Mouse (Mus musculus) embryo, embryonic 9.5 days (tissue): ENCODE data around the gene Slc29a1.
A peak's percentile ranks its signal among the peaks of the same experiment; 100 is the strongest.

ENCODE experiments used
- DNase-seq: peaks from one replicate; pipeline ENCODE4 v3.0.0-alpha.2; 2017; ENCODE audit errors: extremely low spot score

The Slc29a1 gene

DNA sequence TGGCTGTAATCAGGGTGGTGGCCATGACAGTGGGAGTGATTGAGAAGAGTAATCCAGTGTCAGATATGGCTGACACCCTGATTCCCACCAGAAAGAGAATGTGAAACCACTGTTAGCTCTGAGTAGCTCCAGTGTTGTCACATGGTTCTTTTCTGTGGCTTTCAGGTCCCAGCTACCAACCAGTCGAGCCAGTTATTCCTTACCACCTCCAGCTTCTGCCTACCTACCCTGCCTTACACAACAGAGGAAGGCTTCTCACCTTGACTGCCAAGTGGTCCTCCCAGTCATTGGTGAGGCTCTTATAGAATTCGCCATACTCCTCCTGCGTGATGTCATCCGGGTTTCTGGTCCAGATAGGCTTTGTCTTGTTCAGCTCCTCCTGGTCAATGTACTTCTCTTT is 29.4 kb downstream of the Slc29a1 start:
- DNase-seq: no peak

DNA sequence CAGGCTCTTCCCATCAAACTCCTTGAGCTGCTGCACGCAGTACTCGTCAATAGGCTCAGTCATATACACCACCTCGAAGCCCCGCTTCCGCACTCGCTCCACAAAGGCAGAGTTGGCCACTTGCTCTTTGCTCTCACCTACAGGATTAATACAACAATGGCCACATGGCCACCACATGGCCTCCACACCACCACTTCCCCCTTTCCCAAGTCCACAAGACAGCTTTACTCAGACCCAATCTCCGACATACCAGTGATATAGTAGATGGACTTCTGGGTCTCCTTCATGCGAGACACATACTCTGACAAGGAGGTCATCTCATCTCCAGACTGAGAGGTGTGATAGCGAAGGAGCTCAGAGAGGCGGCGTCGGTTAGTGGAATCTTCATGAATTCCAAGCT is 30.4 kb downstream of the Slc29a1 start:
- DNase-seq: peak; percentile 2

DNA sequence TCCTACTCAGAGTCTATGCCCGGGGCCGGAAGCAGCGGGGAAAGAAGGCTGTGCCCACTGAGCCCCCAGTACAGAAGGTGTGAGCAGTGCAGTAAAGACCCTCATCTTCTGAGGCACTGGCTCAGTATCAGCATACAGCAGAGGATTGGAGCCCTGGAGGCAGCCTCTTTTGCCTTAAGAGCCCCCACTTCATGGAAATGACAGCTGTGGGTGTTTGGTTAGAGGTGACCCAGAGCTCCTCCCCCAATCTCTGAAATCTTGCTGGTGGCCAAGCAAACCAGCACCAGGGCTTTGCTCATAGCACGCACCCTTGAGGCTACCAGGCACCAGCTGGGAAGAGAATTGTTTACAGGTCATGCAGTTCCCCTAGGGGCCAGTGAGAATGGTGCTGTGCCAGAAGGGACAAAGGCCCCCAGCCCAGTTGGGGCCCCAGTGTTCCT is 32.2 kb downstream of the Slc29a1 start:
- peak; percentile 67 for DNase-seq

DNA sequence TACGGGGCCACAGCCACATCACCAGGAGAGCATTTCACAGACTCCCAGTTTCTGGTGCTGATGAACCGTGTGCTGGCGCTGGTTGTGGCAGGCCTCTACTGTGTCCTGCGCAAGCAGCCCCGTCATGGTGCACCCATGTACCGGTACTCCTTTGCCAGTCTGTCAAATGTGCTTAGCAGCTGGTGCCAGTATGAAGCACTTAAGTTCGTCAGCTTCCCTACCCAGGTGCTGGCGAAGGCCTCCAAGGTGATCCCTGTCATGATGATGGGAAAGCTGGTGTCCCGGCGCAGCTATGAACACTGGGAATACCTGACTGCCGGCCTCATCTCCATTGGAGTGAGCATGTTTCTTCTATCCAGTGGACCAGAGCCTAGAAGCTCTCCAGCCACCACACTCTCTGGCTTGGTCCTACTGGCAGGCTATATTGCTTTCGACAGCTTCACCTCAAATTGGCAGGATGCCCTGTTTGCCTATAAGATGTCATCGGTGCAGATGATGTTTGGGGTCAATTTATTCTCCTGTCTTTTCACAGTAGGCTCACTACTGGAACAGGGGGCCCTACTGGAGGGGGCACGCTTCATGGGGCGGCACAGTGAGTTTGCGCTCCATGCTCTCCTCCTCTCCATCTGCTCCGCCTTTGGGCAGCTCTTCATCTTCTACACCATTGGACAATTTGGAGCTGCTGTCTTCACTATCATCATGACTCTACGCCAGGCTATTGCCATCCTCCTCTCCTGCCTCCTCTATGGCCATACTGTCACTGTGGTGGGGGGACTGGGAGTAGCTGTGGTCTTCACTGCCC is 32.8 kb downstream of the Slc29a1 start:
- peak; percentile 45 for DNase-seq

DNA sequence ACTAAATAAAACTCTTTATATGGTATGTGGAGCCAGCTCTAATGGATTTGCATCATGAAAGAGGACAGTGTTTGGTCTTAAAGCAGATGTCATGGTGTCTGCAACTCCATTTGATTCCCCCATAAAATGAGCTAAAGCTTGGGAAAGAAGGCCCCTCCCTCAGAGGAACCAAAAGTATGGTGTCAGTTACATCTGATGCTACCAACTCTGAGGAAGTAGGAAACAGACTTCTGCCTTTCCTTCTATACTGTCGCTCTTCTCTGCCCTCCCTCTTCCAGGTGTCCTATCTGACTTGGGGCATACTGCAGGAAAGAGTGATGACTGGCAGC is 33.4 kb downstream of the Slc29a1 start:
- no peak for DNase-seq

DNA sequence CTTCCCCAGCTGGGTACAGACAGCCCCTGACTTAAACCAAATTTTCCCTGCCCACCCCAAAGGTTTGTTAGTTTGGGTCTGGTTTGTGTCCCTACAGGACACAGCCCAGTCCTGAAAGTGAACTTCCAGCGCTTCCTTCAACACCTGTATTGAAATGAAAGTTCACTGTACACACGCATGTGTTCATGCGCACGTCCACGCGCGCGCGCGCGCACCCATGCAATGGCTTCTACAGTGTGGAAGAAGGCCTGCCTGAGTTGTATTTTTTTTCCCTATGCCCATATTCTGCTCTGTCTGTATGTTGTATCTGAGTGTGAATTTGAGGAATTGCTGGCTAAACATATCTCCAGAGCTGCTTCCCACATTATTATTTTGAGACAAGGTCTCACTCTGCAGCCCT is 34.3 kb downstream of the Slc29a1 start:
- DNase-seq: no peak

DNA sequence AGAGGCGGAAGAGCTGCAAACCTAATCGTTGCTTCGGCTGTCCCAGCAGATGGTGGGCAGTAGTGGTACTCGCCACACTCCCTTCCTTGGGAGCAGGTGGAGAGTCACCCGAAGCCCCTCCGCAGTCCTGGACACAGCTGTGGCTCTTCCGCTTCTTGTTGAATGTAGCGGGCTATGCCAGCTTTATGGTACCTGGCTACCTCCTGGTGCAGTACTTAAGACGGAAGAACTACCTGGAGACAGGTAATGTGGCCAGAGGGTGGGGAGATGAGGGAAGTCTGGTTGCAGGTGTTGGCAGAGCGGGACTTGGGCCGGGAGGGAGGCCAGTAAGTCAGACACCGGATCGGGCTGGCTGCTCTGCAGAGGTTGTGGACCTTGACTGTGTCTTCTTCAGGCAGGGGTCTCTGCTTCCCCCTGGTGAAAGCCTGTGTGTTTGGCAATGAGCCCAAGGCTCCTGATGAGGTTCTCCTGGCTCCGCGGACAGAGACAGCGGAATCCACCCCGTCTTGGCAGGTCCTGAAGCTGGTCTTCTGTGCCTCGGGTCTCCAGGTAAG is 34.8 kb downstream of the Slc29a1 start:
- DNase-seq: no peak

DNA sequence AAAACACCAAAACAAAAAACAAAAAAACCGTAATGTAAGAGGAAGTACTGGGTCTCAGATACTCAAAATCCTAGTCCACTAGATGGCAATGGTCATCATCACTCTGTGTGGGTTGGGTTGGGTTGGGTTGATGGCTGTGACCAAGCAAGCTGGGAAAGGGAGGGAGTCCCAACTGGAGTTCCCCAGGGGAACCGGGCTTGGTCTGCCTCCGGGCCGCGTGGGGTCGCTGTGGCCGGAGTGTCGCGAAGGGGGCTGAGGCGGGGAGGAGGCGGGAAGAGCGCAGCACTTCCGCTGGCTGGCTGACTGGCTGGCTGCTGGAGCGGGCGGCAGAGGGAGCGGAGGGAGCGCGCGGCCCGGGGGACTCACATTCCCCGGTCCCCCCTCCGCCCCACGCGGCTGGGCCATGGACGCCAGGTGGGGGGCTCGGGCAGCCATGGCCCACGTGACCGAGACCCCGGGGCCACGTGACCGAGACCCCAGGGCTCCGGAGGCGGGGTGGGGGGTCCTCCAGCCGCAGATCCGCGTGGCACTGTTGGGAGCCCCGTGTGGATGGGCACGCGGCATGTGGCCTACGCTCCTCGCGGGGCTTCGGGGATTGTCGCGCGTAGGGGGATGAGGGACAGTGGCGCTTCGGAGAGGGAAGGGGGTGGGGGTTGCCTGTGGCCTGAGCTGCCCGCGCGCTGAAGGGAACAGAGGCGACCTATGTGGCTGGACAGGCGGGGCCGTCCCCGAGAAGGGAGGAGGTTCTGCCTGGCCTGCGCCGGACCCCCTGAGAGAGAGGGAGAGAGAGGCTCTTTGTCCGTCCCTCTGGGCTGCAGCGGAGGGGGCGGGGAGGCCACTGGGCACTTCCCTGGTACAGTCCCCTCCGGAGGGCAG is 35.5 kb downstream of the Slc29a1 start, which contains the start of gene Slc35b2:
Gene Slc35b2 (plus strand): TSS at position 220 of the 876 bp plus-strand sequence.
- DNase-seq: peak; percentile 94

DNA sequence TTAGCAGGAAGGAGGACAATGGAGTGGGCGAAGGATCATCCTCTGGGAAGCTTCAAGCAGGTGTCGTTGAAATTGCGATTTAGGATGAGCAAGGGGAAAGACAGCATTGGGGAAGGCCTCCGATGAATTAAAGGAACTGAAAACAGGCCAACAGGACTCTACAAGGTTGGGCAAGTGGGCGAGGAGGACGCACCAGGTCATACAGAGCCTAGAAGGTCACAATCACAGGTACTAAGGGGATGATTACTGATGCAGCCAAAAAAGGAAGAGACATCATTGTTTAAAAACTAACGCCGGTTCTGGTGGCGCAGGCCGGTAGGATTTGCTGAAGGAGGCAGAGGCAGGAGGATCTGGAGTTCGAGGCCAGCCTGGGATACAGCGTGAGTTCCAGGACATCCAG is 36.2 kb downstream of the Slc29a1 start:
- no peak for DNase-seq

DNA sequence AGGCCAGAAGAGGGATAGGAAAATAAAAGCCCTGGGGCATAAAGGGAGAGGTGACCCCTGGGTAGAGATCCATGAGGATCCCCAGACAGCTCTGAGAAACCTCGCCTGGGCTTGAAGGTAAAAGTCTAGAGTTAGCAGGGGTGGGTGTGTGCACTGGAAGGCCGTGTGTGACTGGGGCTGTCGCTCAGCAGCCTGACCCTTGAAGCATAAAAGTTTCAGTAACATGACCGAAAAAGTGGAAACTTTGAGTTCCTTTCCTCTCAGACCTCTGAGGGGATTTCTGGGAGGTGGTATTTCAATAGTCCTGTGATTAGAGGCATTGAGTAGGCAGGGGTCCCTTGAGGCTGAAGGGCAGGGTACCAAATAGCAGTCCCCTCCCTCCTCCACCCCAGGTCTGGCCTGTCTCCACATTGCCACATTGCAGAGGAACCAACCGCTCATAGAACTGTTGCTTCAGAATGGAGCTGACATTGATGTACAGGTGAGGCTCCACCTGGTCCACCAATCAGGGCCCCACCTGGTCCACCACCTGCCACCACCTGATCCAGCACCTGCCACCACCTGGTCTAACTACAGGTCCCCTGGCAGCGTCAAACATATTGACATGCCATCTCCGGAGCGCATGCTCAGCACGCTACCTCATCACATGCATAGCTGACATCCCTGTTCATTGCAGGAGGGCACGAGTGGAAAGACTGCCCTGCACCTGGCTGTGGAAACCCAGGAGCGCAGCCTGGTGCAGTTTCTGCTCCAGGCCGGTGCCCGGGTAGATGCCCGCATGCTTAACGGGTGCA is 39.5 kb downstream of the Slc29a1 start:
- DNase-seq: no peak

DNA sequence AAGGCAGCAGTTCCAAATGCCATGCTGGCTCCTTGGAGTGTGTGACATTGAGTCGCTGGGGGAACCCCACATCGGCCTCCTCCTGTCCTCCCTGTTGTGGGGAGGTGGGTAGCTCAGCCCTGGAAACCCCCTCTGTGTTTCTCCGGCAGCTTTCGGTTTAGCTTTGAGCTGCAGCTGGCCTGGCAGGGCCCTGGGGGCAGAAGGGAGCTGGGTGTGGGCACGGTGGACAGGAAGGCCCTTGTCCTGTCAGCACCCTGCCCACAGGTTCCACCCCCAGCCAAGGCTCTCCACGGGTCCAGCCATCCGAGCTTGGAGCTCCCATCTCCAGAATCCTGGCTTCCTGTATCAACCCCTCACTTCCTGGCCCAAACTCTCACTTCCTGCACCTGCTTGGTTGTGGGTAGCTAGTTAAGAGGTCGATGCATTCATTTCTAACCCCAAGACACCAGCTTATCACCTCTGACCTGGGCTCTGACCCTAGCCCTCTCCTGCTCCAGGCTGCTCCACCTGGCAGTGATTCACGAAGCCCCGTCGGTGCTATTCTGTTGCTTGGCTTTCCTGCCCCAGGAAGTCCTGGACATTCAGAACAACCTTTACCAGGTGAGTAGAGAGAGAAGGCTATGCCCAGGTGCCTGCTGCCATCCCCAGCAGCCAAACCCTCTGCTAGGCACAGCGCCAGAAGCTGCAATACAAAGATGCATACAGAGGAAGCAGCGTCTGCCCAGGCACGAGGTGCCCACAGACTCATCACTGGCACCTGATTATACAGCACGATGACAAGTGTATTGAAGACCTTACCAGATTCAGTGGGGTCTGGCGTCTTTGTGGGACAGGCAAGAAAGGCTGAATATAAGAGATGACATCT is 41.2 kb downstream of the Slc29a1 start:
- DNase-seq: no peak

DNA sequence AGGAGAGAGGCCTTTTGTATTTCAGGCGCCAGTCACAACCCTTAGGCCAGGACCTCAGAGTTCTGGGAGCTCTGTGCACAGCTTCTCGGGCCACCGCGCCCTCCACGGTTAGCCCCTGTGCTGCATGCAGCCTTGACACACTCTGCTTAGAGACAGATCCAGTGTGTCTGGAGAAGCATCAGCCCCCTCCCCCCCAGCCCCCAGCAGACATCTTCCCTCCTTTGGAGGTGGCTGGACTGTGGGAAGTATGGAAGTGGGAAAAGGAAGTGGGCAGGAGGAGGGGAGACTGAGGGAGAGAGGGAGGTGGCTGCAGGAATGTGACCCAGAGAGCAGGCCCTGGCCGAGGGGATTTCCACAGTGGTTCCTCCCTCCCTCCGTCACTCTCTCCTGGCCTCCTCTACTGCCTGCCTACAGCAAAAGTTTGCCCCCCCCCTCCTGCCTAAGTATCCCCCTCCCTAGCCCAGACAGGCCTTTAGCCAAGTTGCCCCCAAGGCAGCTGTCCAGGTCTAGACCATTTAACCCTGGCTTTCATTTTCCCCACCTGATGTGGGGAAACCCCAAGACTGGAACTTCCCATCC is 42.1 kb downstream of the Slc29a1 start:
- DNase-seq: no peak

DNA sequence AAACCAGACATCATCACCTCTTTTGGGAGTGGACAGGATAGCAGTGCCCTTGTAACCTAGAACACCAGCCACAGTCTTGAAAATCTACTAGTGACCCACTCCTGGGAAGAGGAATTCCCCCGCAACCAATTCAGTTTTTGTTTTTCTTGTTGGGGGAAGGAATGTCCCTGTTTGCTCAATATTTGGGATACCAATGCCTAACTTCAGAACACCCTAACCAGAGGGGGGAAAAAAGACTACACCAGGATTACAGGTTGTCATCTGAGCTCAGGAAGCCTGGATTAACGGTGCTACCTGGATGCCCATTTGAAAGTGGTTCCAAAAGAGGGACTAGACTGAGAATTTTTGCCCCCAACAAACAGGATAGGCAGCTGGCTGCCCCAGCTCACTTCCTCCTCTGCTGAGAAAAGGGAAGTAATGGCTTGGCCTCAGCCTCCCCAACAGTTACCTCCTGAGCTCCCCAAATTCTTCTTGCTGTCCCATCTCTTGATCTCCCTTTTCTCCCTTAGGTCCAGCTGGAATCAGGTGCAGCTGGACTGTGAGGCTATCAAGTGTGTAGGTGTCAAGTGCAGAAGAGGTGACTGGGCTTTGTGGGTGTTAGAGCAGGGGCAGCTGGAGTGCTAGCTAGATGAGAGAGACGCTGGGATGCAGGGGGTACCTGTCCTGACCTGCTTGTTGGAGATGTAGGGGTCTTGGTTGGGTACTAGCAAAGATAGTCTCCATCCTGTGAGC is 42.7 kb downstream of the Slc29a1 start:
- no peak for DNase-seq

DNA sequence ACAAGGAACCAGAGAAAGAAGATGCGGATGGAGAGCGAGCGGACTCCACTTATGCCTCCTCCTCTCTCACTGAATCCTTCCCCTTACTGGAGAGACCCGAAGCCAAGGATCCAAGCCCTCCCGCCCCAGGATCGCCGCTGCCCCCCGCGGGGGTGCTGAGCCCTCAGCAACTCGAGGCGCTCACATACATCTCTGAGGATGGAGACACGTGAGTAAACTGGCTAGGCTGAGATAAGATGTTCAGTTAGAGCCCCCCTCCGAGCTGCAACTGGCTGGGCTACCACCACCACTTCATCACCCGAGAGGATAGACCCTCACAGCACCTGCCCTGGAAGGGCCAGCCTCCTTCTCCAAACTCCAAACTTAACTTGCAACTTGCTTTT is 43.3 kb downstream of the Slc29a1 start:
- DNase-seq: no peak

DNA sequence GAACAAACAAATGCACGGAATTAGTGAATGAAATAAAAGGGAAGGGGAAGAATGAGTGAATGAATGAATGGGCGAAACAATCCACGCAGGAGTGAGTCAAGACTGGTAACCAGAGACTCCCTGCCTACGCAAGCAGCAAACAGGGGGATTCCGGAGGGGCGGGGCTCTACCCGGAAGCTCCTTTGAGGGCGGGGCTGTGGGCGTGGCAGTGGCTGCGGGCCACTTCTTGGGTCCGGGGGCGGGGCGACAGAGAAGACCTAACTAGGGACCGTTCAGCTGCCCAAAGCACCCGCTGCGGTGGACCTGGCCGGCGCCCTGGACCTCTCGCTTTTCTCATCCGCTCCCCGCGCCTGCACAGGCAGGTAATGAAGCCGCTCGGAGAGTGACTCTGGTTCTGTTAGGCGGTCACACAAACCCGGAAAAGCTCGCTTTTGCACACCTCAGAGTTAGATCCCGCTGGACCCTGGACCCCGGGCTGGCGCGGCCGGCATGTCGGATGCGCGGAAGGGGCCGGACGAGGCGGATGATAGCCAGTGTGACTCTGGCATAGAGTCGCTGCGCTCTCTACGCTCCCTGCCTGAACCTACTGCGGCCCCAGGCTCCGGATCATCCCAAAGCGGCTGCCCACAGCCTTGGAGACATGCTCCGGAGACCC is 43.8 kb downstream of the Slc29a1 start, which contains the start of gene Nfkbie:
Gene Nfkbie (plus strand): TSS at position 252 of the 655 bp plus-strand sequence.
- DNase-seq: peak; percentile 98

DNA sequence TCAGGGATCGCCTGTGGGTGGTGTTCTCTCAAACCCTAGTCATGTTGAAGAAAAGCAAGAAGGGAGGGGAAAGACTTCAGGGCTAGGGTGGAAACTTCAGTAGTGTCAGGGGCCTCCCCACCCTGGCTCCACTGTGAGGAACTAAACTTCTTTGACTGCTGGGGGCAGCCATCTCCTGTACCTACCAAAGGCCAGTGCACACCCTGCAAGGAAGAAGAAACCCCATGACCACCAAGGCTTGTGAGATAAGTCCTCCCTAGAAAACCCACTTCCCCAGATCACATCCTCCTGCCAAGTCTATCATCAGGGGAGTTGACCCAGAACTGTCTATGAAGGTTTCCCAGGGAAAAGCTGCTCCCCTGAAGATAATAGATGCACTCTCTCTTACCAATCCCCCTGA is 45.0 kb downstream of the Slc29a1 start:
- no peak for DNase-seq

DNA sequence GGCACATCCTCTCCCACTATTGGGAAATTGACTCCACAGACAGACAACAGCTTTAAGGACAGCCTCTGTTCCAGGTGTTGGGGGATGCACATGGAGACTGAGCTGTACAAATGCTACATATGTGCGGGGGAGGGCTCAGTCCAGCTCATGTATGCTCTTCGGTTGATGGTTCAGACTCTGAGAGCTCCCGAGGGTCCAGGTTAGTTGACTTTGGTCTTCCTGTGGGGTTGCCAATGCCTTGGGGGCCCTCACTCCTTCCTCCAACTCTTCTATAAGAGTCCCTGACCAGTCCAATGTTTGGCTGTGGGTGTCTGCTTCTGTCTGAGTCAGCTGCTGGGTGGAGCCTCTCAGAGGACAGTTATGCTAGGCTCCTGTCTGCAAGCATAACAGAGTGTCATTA is 46.3 kb downstream of the Slc29a1 start:
- no peak for DNase-seq

DNA sequence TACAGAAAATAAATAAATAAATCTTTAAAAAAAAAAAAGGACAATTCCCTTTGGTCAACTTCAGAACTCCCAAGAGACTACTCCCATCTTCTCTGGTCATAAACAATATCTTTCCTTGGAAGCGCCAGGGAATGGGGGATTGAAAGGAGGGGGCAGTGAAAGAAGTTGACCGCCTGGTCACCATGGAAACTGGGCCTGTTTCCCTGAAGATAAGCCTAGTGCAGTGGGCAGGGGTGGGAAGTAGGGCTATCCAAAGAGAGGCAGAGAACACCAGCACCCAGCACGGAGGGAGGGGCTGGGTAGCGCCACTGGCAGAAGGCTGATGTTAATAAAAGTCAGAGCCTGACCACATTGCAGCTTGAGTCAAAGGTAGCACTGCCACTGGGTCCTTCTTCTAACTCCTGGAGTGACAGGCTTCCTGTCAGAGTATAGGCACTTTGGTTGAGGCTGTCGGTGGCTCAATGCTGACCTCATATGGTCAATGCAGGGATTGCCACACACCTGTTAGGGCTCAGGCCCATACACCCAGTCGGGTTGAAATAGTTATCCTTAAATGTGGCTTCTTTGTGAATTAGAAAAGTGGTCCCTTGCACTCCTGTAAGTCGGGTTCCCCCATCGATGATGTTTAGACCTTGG is 47.5 kb downstream of the Slc29a1 start:
- DNase-seq: peak; percentile 79
